Mouse (Mus musculus): Measurements from ENCODE around the gene Flrt1. TPM values are rescaled to one million over a fixed set of nuclear protein-coding genes. Genes with fewer than 3 reads are reported as not detected.
A peak's percentile ranks its signal among the peaks of the same experiment; 100 is the strongest.

Gene Flrt1
- polyA plus RNA-seq, 1 experiment from 2014 or later, result 1.3 TPM

- ATAC-seq (replicated peaks; ENCODE audit: insufficient number of reproducible peaks, insufficient read depth, low FRiP score, low read depth), result no peak; the same call in 1 of the 2 replicates
Observed at GRCm38 (mm10) chr19:7128551-7129475, 23.3 kb upstream of the Flrt1 start.

GRCm38 (mm10) chr19:7126933-7127332, 21.4 kb upstream of the Flrt1 start:
- H3K9me3 ChIP-seq (replicated peaks), result no peaks in the 10 kb centered on the region
- H3K4me2 ChIP-seq, result no peak overlapping the region
- H3K4me3 ChIP-seq, result no peak overlapping the region
- no peak for ATAC-seq (replicated peaks; ENCODE audit: insufficient number of reproducible peaks, insufficient read depth, low FRiP score, low read depth)
- H3K36me3 ChIP-seq, result no peaks in the 10 kb centered on the region
- no peak overlapping the region for H3K9ac ChIP-seq
- H3K27ac ChIP-seq, result no peak overlapping the region
- H3K4me1 ChIP-seq (replicated peaks), result peaks cover 49% of the 10 kb centered on the region
- H3K27me3 ChIP-seq, result 0 out of 2 replicates have a peak, but pooled peaks cover 3% of the 10 kb centered on the region
- WGBS, result 69% methylated on average over 2 of the region's 2 CpGs

More at GRCm38 (mm10) chr19:7128551-7129475, 23.3 kb upstream of the Flrt1 start:
- no peak overlapping the region for H3K9ac ChIP-seq
- no peak overlapping the region for H3K4me2 ChIP-seq
- no peak overlapping the region for H3K4me3 ChIP-seq
- no peaks in the 10 kb centered on the region for H3K36me3 ChIP-seq
- no peak overlapping the region; the same call in 1 of the 2 replicates for H3K27ac ChIP-seq
- 68% methylated on average over 19 of the region's 19 CpGs for WGBS
- H3K4me1 ChIP-seq (replicated peaks), result peaks cover 40% of the 10 kb centered on the region
- H3K9me3 ChIP-seq (replicated peaks), result no peaks in the 10 kb centered on the region
- H3K27me3 ChIP-seq, result 0 out of 2 replicates have a peak, but pooled peaks cover 3% of the 10 kb centered on the region

- ATAC-seq (replicated peaks; ENCODE audit: insufficient number of reproducible peaks, insufficient read depth, low FRiP score, low read depth), result no peak
- Histone ChIP-seq H3K4me1 (replicated peaks) (peaks cover 52% of the 10 kb centered on the region), H3K4me3 (no peak overlapping the region), H3K9ac (no peak overlapping the region), H3K27ac (no peak overlapping the region), H3K9me3 (replicated peaks) (no peaks in the 10 kb centered on the region), H3K27me3 (0 out of 2 replicates have a peak, but pooled peaks cover 3% of the 10 kb centered on the region), H3K36me3 (no peaks in the 10 kb centered on the region), H3K4me2 (no peak overlapping the region)
- 75% methylated on average over 1 of the region's 1 CpGs for WGBS
Observed at GRCm38 (mm10) chr19:7126209-7126608, 20.7 kb upstream of the Flrt1 start.

- Histone ChIP-seq H3K36me3 (no peaks in the 10 kb centered on the region), H3K4me3 (no peak overlapping the region), H3K4me2 (no peak overlapping the region), H3K9ac (no peak overlapping the region), H3K9me3 (replicated peaks) (no peaks in the 10 kb centered on the region), H3K27ac (no peak overlapping the region), H3K27me3 (0 out of 2 replicates have a peak, but pooled peaks cover 3% of the 10 kb centered on the region), H3K4me1 (replicated peaks) (peaks cover 52% of the 10 kb centered on the region)
- WGBS, result 64% methylated on average over 4 of the region's 4 CpGs
- no peak for ATAC-seq (replicated peaks; ENCODE audit: insufficient number of reproducible peaks, insufficient read depth, low FRiP score, low read depth)
Observed at GRCm38 (mm10) chr19:7125526-7126156, 20.1 kb upstream of the Flrt1 start.

GRCm38 (mm10) chr19:7122698-7123306, 17.3 kb upstream of the Flrt1 start:
- H3K4me2 ChIP-seq, result peak overlapping the region; percentile 55
- H3K27me3 ChIP-seq, result 0 out of 2 replicates have a peak, but pooled peaks cover 3% of the 10 kb centered on the region
- H3K27ac ChIP-seq, result peak overlapping the region; percentile 98
- peaks cover 40% of the 10 kb centered on the region for H3K4me1 ChIP-seq (replicated peaks)
- H3K9me3 ChIP-seq (replicated peaks), result no peaks in the 10 kb centered on the region
- peak; percentile 88 for ATAC-seq (replicated peaks; ENCODE audit: insufficient number of reproducible peaks, insufficient read depth, low FRiP score, low read depth)
- H3K4me3 ChIP-seq, result peak overlapping the region; percentile 13; the same call in 1 of the 2 replicates
- peak overlapping the region; percentile 35 for H3K9ac ChIP-seq
- H3K36me3 ChIP-seq, result no peaks in the 10 kb centered on the region
- WGBS, result 22% methylated on average over 10 of the region's 10 CpGs

- Histone ChIP-seq H3K4me3 (peak overlapping the region; percentile 13; the same call in 1 of the 2 replicates), H3K27ac (peak overlapping the region; percentile 98), H3K9ac (peak overlapping the region; percentile 35), H3K9me3 (replicated peaks) (no peaks in the 10 kb centered on the region), H3K27me3 (0 out of 2 replicates have a peak, but pooled peaks cover 3% of the 10 kb centered on the region), H3K36me3 (no peaks in the 10 kb centered on the region), H3K4me2 (peak overlapping the region; percentile 55), H3K4me1 (replicated peaks) (peaks cover 46% of the 10 kb centered on the region)
- 29% methylated on average over 4 of the region's 4 CpGs for WGBS
- peak; percentile 88 for ATAC-seq (replicated peaks; ENCODE audit: insufficient number of reproducible peaks, insufficient read depth, low FRiP score, low read depth)
Observed at GRCm38 (mm10) chr19:7122277-7122676, 16.7 kb upstream of the Flrt1 start.

GRCm38 (mm10) chr19:7121252-7121651, 15.7 kb upstream of the Flrt1 start:
- Histone ChIP-seq H3K4me3 (no peak overlapping the region), H3K4me2 (no peak overlapping the region), H3K4me1 (replicated peaks) (peaks cover 51% of the 10 kb centered on the region), H3K9me3 (replicated peaks) (no peaks in the 10 kb centered on the region), H3K27ac (peak overlapping the region; percentile 98), H3K27me3 (0 out of 2 replicates have a peak, but pooled peaks cover 3% of the 10 kb centered on the region), H3K36me3 (no peaks in the 10 kb centered on the region), H3K9ac (peak overlapping the region; percentile 36; the same call in 1 of the 2 replicates)
- 59% methylated on average over 11 of the region's 11 CpGs for WGBS
- no peak for ATAC-seq (replicated peaks; ENCODE audit: insufficient number of reproducible peaks, insufficient read depth, low FRiP score, low read depth)

GRCm38 (mm10) chr19:7117653-7118307, 12.3 kb upstream of the Flrt1 start:
- whole genome bisulfite sequencing, result 39% methylated on average over 8 of the region's 8 CpGs
- peak overlapping the region; percentile 4; the same call in 1 of the 2 replicates for H3K4me2 ChIP-seq
- H3K4me3 ChIP-seq, result no peak overlapping the region
- no peak overlapping the region for H3K9ac ChIP-seq
- peaks cover 59% of the 10 kb centered on the region for H3K4me1 ChIP-seq (replicated peaks)
- peak overlapping the region; percentile 24 for H3K27ac ChIP-seq
- no peaks in the 10 kb centered on the region for H3K9me3 ChIP-seq (replicated peaks)
- no peaks in the 10 kb centered on the region for H3K36me3 ChIP-seq
- H3K27me3 ChIP-seq, result no peaks in the 10 kb centered on the region
- no peak for ATAC-seq (replicated peaks; ENCODE audit: insufficient number of reproducible peaks, insufficient read depth, low FRiP score, low read depth)

- Histone ChIP-seq H3K36me3 (no peaks in the 10 kb centered on the region), H3K27ac (no peak overlapping the region), H3K4me3 (no peak overlapping the region), H3K4me1 (replicated peaks) (peaks cover 55% of the 10 kb centered on the region), H3K9me3 (replicated peaks) (no peaks in the 10 kb centered on the region), H3K27me3 (no peaks in the 10 kb centered on the region), H3K4me2 (no peak overlapping the region), H3K9ac (no peak overlapping the region)
- ATAC-seq (replicated peaks; ENCODE audit: insufficient number of reproducible peaks, insufficient read depth, low FRiP score, low read depth), result no peak
- WGBS, result 50% methylated on average over 4 of the region's 4 CpGs
Observed at GRCm38 (mm10) chr19:7117141-7117540, 11.6 kb upstream of the Flrt1 start.

GRCm38 (mm10) chr19:7116038-7116731, 10.7 kb upstream of the Flrt1 start:
- H3K4me1 ChIP-seq (replicated peaks), result peaks cover 51% of the 10 kb centered on the region
- H3K27ac ChIP-seq, result no peak overlapping the region
- H3K4me2 ChIP-seq, result no peak overlapping the region
- no peak for ATAC-seq (replicated peaks; ENCODE audit: insufficient number of reproducible peaks, insufficient read depth, low FRiP score, low read depth)
- WGBS, result 76% methylated on average over 4 of the region's 4 CpGs
- H3K4me3 ChIP-seq, result no peak overlapping the region
- H3K36me3 ChIP-seq, result no peaks in the 10 kb centered on the region
- H3K9ac ChIP-seq, result no peak overlapping the region
- no peaks in the 10 kb centered on the region for H3K9me3 ChIP-seq (replicated peaks)
- no peaks in the 10 kb centered on the region for H3K27me3 ChIP-seq
